Mouse (Mus musculus): ENCODE results near the gene Gas7. TPM values are rescaled to one million over a fixed set of nuclear protein-coding genes. Genes with fewer than 3 reads are reported as not detected.

Gene Gas7
- polyA plus RNA-seq, 1 experiment from 2014 or later, result 9.8 TPM

- Histone ChIP-seq H3K4me1 (peaks cover 6% of the 10 kb centered on the region; the same call in 1 of the 2 replicates), H3K4me3 (no peak overlapping the region), H3K9ac (no peak overlapping the region), H3K4me2 (replicated peaks) (no peak overlapping the region), H3K9me3 (no peaks in the 10 kb centered on the region), H3K27ac (no peak overlapping the region), H3K36me3 (no peaks in the 10 kb centered on the region), H3K27me3 (no peaks in the 10 kb centered on the region)
- WGBS, result 70% methylated on average over 1 of the region's 1 CpGs
- ATAC-seq (ENCODE audit: low FRiP score, low read depth), result no peak
Measured at GRCm38 (mm10) chr11:67496796-67497195, 41.6 kb downstream of the Gas7 start.

- no peak for ATAC-seq (ENCODE audit: low FRiP score, low read depth)
- 83% methylated on average over 2 of the region's 2 CpGs for WGBS
Measured at GRCm38 (mm10) chr11:67500115-67500514, 44.9 kb downstream of the Gas7 start.

DNA sequence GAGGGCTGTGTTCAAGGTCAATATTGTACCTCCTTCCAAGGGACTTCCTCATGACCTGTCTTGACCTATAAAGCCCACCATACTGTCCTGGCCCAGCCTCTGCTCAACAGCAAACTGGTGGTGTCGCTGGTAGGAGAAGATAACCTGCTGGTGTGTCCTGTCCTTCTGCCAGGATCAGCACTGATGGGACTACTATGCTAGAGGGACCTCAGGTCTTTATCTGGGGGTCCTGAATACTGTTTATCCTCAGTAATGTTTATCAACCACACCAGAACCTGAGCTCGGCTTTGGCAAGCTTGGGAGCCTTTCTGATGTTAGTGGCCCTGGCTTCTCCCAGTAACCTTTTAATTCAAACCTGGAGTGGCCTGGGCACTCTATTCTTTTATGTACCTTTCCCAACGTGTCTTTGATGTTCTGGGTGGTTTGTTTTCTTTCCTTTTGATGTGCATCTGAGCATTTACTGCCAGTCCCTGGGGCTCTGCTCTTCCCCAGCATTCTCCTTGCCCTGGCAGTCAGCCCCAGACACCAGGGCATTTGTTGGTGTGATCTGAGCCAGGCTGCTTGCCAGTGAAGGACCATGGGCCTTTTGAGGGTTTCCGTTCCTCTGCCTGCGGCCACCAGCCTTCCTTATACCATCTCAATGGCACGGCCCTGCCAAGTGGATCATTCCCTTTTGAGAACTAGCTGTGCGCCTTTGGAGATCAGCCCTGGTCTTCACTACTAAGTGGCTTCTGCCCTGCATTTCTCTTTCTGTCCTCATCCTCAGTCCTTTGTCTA is 46.4 kb downstream of the Gas7 start:
- Histone ChIP-seq H3K9ac (no peak overlapping the region), H3K4me3 (no peak overlapping the region), H3K27me3 (no peaks in the 10 kb centered on the region), H3K4me2 (replicated peaks) (no peak overlapping the region), H3K9me3 (no peaks in the 10 kb centered on the region), H3K27ac (no peak overlapping the region), H3K4me1 (no peaks in the 10 kb centered on the region), H3K36me3 (no peaks in the 10 kb centered on the region)
- ATAC-seq (ENCODE audit: low FRiP score, low read depth), result no peak
- WGBS, result 70% methylated on average over 7 of the region's 7 CpGs

More at GRCm38 (mm10) chr11:67500115-67500514, 44.9 kb downstream of the Gas7 start:
- H3K27me3 ChIP-seq, result no peaks in the 10 kb centered on the region
- no peaks in the 10 kb centered on the region for H3K4me1 ChIP-seq
- H3K36me3 ChIP-seq, result no peaks in the 10 kb centered on the region
- H3K4me3 ChIP-seq, result no peak overlapping the region
- no peak overlapping the region for H3K9ac ChIP-seq
- no peaks in the 10 kb centered on the region for H3K9me3 ChIP-seq
- H3K4me2 ChIP-seq (replicated peaks), result no peak overlapping the region
- no peak overlapping the region for H3K27ac ChIP-seq

DNA sequence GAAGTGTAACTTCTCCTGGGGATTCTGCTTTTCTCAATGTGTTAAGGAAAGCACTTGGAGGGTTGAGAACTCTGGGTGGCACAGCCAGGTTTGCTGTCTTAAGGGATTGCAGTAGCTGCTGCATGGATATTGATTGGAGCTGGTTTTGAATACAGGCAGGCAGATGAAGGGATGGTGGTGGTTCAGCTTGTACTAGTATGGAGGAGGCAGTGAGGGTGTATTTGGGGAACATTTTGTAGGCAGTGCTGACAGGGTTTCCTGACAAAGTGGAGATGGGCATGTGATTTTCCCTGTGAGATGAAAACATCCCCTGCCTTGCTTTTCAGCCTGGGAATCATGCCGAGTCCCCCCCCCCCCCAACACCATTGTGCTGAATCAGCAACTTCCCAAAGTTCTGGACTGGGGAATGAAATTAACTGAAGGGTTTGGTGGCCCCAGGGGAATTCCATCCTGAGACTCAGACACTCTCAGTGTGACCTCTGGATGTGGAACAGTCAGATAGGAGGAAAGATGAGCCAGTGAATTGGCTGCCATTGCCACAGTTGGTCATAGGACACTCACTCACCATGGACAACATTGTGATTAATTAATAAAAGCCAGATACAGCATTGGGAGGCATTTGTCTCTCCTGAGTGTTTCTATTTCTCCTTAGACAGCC is 54.1 kb downstream of the Gas7 start:
- Histone ChIP-seq H3K4me3 (no peak overlapping the region), H3K4me1 (no peaks in the 10 kb centered on the region; the same call in 1 of the 2 replicates), H3K27me3 (no peaks in the 10 kb centered on the region), H3K9me3 (no peaks in the 10 kb centered on the region), H3K27ac (no peak overlapping the region), H3K4me2 (replicated peaks) (no peak overlapping the region), H3K36me3 (no peaks in the 10 kb centered on the region), H3K9ac (no peak overlapping the region)
- no peak for ATAC-seq (ENCODE audit: low FRiP score, low read depth)
- 75% methylated on average over 1 of the region's 1 CpGs for WGBS

- Histone ChIP-seq H3K27ac (no peak overlapping the region), H3K9me3 (no peaks in the 10 kb centered on the region), H3K4me1 (peaks cover 12% of the 10 kb centered on the region), H3K27me3 (no peaks in the 10 kb centered on the region), H3K36me3 (no peaks in the 10 kb centered on the region), H3K9ac (no peak overlapping the region), H3K4me2 (replicated peaks) (no peak overlapping the region), H3K4me3 (no peak overlapping the region)
- 85% methylated on average over 4 of the region's 4 CpGs for WGBS
- no peak for ATAC-seq (ENCODE audit: low FRiP score, low read depth)
Measured at GRCm38 (mm10) chr11:67510831-67511230, 55.6 kb downstream of the Gas7 start.

GRCm38 (mm10) chr11:67513001-67513400 is 57.8 kb downstream of the Gas7 start:
- Histone ChIP-seq H3K4me2 (replicated peaks) (no peak overlapping the region), H3K4me3 (no peak overlapping the region), H3K27me3 (no peaks in the 10 kb centered on the region), H3K4me1 (peaks cover 14% of the 10 kb centered on the region), H3K9ac (no peak overlapping the region), H3K9me3 (peaks cover 3% of the 10 kb centered on the region), H3K36me3 (no peaks in the 10 kb centered on the region), H3K27ac (no peak overlapping the region)
- no peak for ATAC-seq (ENCODE audit: low FRiP score, low read depth)
- WGBS, result 89% methylated on average over 4 of the region's 4 CpGs

DNA sequence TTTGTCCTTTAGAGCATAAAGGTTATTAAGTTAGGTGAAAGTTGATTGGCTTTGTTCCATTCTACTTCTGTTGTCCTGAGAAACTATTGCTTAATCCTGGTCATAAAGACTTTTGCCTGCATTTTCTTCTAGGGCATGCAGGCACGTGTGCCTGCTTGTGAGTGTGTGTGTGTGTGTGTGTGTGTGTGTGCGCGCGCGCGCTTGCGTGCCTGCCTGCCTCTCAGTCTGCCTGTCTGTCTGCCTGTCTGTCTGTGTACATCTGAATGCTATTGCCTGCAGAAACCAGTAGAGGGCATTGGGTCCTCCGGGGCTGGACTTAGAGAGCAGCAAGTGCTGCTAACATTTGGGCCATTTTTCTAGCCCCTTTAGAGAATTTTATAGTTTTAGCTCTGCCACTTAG is 59.2 kb downstream of the Gas7 start:
- no peaks in the 10 kb centered on the region for H3K36me3 ChIP-seq
- no peak for ATAC-seq (ENCODE audit: low FRiP score, low read depth)
- no peak overlapping the region for H3K4me2 ChIP-seq (replicated peaks)
- WGBS, result 81% methylated on average over 8 of the region's 8 CpGs
- no peak overlapping the region for H3K4me3 ChIP-seq
- peaks cover 14% of the 10 kb centered on the region for H3K4me1 ChIP-seq
- no peak overlapping the region for H3K27ac ChIP-seq
- H3K9ac ChIP-seq, result no peak overlapping the region
- H3K27me3 ChIP-seq, result no peaks in the 10 kb centered on the region
- H3K9me3 ChIP-seq, result peaks cover 3% of the 10 kb centered on the region

- Histone ChIP-seq H3K9ac (0 out of 2 replicates have a peak overlapping the region, but pooled peaks have one; percentile 13), H3K4me2 (replicated peaks) (no peak overlapping the region), H3K9me3 (peaks cover 3% of the 10 kb centered on the region), H3K27me3 (no peaks in the 10 kb centered on the region), H3K27ac (peak overlapping the region; percentile 6; the same call in 1 of the 2 replicates), H3K4me1 (peaks cover 14% of the 10 kb centered on the region), H3K4me3 (no peak overlapping the region), H3K36me3 (no peaks in the 10 kb centered on the region)
- ATAC-seq (ENCODE audit: low FRiP score, low read depth), result 0 out of 2 replicates have a peak, but pooled peaks have one; percentile 40
- 39% methylated on average over 5 of the region's 5 CpGs for WGBS
Measured at GRCm38 (mm10) chr11:67515020-67515911, 60.0 kb downstream of the Gas7 start.

GRCm38 (mm10) chr11:67515912-67516305 is 60.7 kb downstream of the Gas7 start:
- Histone ChIP-seq H3K36me3 (no peaks in the 10 kb centered on the region), H3K4me3 (no peak overlapping the region), H3K9ac (no peak overlapping the region), H3K27ac (no peak overlapping the region), H3K9me3 (peaks cover 3% of the 10 kb centered on the region), H3K4me1 (peaks cover 14% of the 10 kb centered on the region), H3K27me3 (no peaks in the 10 kb centered on the region), H3K4me2 (replicated peaks) (no peak overlapping the region)
- ATAC-seq (ENCODE audit: low FRiP score, low read depth), result no peak
- 59% methylated on average over 3 of the region's 3 CpGs for WGBS

DNA sequence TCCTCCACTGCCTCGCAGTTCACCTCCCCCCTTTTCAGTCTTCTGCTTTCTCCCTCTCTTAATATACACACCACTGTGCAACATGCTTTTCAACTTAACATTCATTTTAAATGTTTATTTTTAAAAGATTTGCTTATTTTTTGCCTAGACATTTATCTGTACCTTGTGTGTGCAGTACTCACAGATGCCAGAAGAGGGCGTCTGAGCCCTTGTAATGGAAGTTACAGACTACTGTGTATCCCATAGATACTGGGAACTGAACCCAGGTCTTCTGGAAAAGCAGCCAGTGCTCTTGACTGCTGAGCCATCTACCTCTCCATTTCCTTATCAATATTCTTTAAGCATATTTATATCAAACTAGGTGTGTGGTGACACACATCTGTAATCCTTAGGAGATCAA is 62.5 kb downstream of the Gas7 start:
- no peak for ATAC-seq (ENCODE audit: low FRiP score, low read depth)
- WGBS, result 62% methylated on average over 2 of the region's 2 CpGs
- Histone ChIP-seq H3K9me3 (peaks cover 3% of the 10 kb centered on the region), H3K36me3 (no peaks in the 10 kb centered on the region), H3K4me1 (peaks cover 14% of the 10 kb centered on the region), H3K4me2 (replicated peaks) (no peak overlapping the region), H3K27me3 (no peaks in the 10 kb centered on the region), H3K27ac (no peak overlapping the region), H3K9ac (no peak overlapping the region), H3K4me3 (no peak overlapping the region)

DNA sequence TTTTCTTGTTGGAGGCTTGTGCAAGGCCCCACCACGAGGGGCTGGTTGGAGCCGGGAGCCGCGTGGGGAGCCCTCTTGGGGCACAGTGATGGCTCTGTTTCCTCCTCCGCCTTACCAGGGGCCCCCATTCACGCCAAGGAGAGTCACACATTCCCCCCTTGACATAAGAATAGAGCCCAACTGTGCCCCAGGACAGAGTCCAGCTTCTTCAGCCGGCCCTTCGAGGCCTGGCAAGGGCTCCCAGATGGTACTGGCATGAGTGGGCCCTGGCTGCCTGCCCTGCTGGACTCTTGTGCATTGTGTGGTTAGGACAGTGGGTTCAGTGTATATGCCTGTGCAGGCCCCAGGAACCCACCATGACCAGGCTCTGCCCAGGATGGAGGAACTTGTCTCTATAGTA is 63.7 kb downstream of the Gas7 start:
- H3K4me2 ChIP-seq (replicated peaks), result no peak overlapping the region
- H3K9me3 ChIP-seq, result peaks cover 3% of the 10 kb centered on the region
- no peak overlapping the region for H3K4me3 ChIP-seq
- H3K4me1 ChIP-seq, result peaks cover 19% of the 10 kb centered on the region
- no peaks in the 10 kb centered on the region for H3K36me3 ChIP-seq
- ATAC-seq (ENCODE audit: low FRiP score, low read depth), result no peak
- WGBS, result 88% methylated on average over 8 of the region's 8 CpGs
- H3K27ac ChIP-seq, result no peak overlapping the region
- no peaks in the 10 kb centered on the region for H3K27me3 ChIP-seq
- no peak overlapping the region for H3K9ac ChIP-seq

- 76% methylated on average over 2 of the region's 2 CpGs for WGBS
- no peak for ATAC-seq (ENCODE audit: low FRiP score, low read depth)
- peaks cover 3% of the 10 kb centered on the region for H3K9me3 ChIP-seq
Measured at GRCm38 (mm10) chr11:67522671-67523070, 67.4 kb downstream of the Gas7 start.

More at GRCm38 (mm10) chr11:67522671-67523070, 67.4 kb downstream of the Gas7 start:
- Histone ChIP-seq H3K4me2 (replicated peaks) (no peak overlapping the region), H3K27me3 (no peaks in the 10 kb centered on the region), H3K36me3 (no peaks in the 10 kb centered on the region), H3K27ac (no peak overlapping the region), H3K4me1 (peaks cover 18% of the 10 kb centered on the region), H3K4me3 (no peak overlapping the region), H3K9ac (no peak overlapping the region)
